Mouse (Mus musculus) megakaryocyte, embryonic 14.5 days (primary cell): Measurements from ENCODE around the gene Uqcr10. TPM values are rescaled to one million over a fixed set of nuclear protein-coding genes. Genes with fewer than 3 reads are reported as not detected.

Experiments
- H3K27me3 ChIP-seq: replicated peaks from 2 replicates; pipeline ENCODE3; 2012; ENCODE audit warnings: inconsistent platforms
- H3K36me3 ChIP-seq: replicated peaks from 2 replicates; pipeline ENCODE3; 2012; ENCODE audit warnings: low read length, inconsistent platforms, mixed read lengths
- H3K4me1 ChIP-seq: 2 replicates; pipeline ENCODE4 v1.6.1; 2012; ENCODE audit warnings: inconsistent platforms
- H3K4me3 ChIP-seq: replicated peaks from 2 replicates; pipeline ENCODE3; 2012; ENCODE audit warnings: moderate library complexity, mild to moderate bottlenecking, inconsistent platforms
- H3K9me3 ChIP-seq: 2 replicates; pipeline ENCODE4 v1.6.1; 2012; ENCODE audit warnings: inconsistent platforms
- FLI1 ChIP-seq: IDR thresholded peaks from 2 replicates; pipeline ENCODE4 v1.6.1; 2012; ENCODE audit warnings: low read length, inconsistent platforms, mixed read lengths
- GATA1 ChIP-seq: IDR thresholded peaks from 3 replicates; pipeline ENCODE4 v1.6.1; 2012; ENCODE audit warnings: mixed read lengths, low read length, inconsistent platforms, borderline replicate concordance
- polyA plus RNA-seq: library from polyadenylated mRNA; stranded (reverse); fragments of >175 nt; gene quantifications from 2 replicates; pipeline ENCODE4 v1.2.3, GENCODE M21; 2012; ENCODE audit warnings: low replicate concordance; ENCODE audit not compliant: insufficient read depth

The Uqcr10 gene
- 26.4 and 27.4 TPM in 2 replicates for polyA plus RNA-seq

DNA sequence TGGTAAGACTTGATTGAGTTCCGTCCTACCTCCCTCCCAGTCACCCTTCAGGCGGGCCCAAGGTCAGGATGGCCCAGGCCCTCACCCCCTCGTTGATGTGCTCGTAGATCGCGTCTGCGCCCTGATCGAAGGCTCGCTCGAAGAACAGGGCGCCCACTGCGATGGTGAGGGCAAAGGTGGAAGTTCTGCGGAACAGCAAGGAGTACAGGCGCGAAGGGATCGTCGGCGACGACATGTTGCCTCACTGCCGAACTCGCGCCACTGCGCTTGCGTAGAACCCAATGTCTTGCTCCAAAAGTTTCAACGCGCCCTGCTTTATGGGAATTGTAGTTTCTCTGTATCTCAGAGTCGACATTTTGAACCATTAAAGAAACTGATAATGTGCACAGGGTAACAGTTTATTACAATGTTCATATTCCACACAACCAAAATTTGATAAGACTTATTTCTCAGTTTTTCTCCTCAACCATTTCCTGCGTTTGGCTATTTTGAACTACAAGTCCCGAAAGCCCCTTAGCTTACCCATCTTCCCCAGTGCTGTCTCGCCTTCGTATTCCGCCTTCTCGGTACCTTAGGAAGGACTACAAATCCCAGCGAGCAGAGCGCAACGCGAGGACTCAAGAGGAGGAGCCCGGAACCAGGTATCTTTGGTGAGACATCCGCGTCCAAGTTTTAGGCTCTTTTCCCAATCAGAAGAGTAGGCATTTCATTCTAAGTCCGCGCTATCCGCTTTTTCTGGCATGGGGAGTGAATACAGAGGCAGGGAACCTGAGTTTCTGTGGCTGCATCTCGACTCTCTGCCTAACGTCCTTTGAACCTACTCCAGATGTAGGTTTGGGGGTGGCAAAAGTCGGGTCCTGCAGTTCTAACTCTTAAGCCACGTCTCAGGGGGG lies at the start of gene Uqcr10, which contains the start of gene Zmat5:
Gene Uqcr10 (minus strand): TSS at position 271 of the 893 bp plus-strand sequence.
Gene Zmat5 (plus strand): TSS at position 607 of the 893 bp plus-strand sequence.
- no peaks in the 10 kb centered on the region for H3K27me3 ChIP-seq
- no peaks in the 10 kb centered on the region for H3K9me3 ChIP-seq
- H3K4me1 ChIP-seq, result peaks cover 20% of the 10 kb centered on the region
- peak within 1 kb of the TSS; percentile 99 for H3K4me3 ChIP-seq
- peaks cover 20% of the 10 kb centered on the region for H3K36me3 ChIP-seq
- TF ChIP-seq GATA1, result no peak
- TF ChIP-seq FLI1, result no peak

DNA sequence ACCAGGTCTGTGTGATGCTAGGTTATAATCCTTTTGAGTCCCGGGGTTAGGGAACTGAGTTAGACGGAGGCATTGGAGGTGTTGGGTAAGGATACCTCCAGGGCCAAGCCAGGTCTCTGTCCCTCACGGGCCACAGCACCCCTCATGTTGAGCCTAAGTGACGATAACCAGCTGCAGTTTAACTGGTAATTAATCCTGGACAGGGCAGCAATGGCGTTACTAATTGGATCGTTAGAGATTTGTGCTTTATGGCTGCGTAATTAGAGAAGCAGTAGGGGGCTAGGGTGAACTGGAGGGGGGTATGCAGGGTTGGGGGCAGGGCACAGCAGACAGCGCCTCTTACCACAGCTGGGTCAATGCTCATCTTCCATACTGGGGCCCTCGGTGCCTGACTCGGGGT lies 48.7 kb upstream of the Uqcr10 start:
- Histone ChIP-seq H3K4me3 (no peak overlapping the region), H3K27me3 (peaks cover 85% of the 10 kb centered on the region), H3K36me3 (no peaks in the 10 kb centered on the region), H3K9me3 (peaks cover 19% of the 10 kb centered on the region), H3K4me1 (peaks cover 3% of the 10 kb centered on the region; the same call in 1 of the 2 replicates)
- TF ChIP-seq FLI1, result no peak
- no peak for TF ChIP-seq GATA1

DNA sequence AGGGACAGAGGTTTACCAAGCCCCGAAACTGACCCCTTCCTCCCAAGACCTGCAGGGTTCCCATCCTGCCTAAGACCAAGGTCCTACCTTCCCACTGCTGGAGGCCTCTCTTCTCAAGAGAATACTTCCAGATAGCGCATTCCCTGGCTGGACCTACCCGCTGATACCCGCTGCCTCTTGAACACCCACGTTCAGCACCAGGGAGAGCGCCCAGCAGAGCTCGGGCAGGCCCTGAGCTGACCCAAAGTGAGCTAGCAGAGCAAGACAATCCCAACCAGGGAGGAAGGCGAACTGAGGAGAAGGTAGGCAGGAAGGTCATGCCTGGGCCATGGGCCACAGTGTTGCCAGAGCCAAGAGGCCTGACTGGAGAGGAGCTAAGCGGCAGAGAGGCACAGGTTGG lies 46.1 kb upstream of the Uqcr10 start:
- Histone ChIP-seq H3K36me3 (no peaks in the 10 kb centered on the region), H3K4me1 (peaks cover 11% of the 10 kb centered on the region)

DNA sequence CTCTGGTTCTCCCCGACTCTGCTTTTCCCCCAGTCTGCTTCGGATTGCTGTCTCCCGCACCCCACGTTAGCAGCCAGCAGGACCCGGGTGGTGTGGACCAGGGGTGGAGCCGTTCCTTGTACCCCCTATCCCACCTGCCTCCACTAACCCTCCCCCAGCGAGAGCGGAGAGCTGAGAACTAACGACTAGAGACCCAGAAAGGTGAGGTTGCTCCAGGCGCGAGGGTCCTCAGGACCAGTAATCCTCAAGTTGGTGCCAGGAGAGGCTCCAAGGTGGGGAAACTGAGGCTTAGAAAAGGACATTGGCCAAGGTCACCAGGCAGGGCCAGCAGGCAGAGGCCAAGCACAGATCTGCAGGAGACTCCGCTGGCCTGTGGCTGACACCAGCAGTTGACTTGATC lies 43.1 kb upstream of the Uqcr10 start:
- Histone ChIP-seq H3K9me3 (peaks cover 3% of the 10 kb centered on the region; the same call in 1 of the 2 replicates), H3K4me3 (peak overlapping the region; percentile 28), H3K27me3 (peaks cover 96% of the 10 kb centered on the region), H3K4me1 (peaks cover 11% of the 10 kb centered on the region), H3K36me3 (no peaks in the 10 kb centered on the region)
- TF ChIP-seq GATA1 (no peak), FLI1 (no peak)

More for the DNA sequence above, 46.1 kb upstream of the Uqcr10 start:
- no peak for TF ChIP-seq FLI1
- Histone ChIP-seq H3K9me3 (peaks cover 19% of the 10 kb centered on the region), H3K4me3 (no peak overlapping the region), H3K27me3 (peaks cover 90% of the 10 kb centered on the region)

DNA sequence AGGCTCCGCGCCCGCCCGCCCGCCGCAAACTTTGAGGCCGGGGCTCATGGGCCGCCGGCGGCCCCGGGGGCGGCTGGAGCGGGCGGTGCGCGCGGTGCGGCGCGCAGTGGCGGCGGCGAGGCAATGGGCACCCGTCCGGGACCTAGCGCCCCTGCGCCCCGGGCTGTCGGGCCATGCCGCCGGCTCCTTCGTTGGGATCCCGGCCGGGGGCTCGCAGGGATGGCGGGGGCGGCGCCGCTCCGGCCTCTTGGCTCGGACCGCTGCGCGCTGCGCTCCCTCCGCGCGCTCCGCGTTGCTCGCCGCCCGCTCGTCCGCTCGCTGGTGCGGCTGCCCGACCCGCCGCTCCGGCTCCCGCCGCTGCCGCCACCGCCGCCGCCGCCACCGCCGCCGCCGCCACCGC lies 42.6 kb upstream of the Uqcr10 start, which contains the start of gene Cabp7:
Gene Cabp7 (minus strand): TSS at position 46 of the 400 bp plus-strand sequence.
- peaks cover 11% of the 10 kb centered on the region for H3K4me1 ChIP-seq
- peaks cover 96% of the 10 kb centered on the region for H3K27me3 ChIP-seq
- no peak for TF ChIP-seq FLI1
- TF ChIP-seq GATA1, result no peak
- peaks cover 3% of the 10 kb centered on the region; the same call in 1 of the 2 replicates for H3K9me3 ChIP-seq
- peak within 1 kb of the TSS; percentile 62 for H3K4me3 ChIP-seq
- H3K36me3 ChIP-seq, result no peaks in the 10 kb centered on the region

DNA sequence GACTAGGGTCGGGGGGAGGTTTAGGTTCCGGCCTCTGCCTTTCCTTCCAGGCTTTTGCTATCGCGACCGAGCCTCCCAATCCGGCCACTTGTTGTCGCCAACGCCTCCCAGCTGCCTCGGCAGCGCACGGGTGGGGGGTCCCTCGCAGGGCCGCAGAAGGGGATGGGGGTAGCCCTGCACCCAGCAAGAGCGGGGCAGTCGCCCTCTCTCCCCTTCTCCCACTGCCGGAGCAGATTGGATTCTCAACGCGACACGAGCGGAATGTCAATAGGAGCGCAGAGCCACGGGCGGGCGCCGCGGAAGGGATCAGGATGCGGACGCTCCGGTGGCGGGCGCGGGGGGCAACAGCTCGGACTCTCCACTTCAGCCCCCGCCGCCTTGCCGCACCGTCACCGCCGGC lies 41.8 kb upstream of the Uqcr10 start:
- TF ChIP-seq FLI1 (no peak), GATA1 (no peak)
- H3K27me3 ChIP-seq, result peaks cover 98% of the 10 kb centered on the region
- no peaks in the 10 kb centered on the region for H3K36me3 ChIP-seq
- peaks cover 11% of the 10 kb centered on the region for H3K4me1 ChIP-seq
- peaks cover 3% of the 10 kb centered on the region; the same call in 1 of the 2 replicates for H3K9me3 ChIP-seq
- H3K4me3 ChIP-seq, result no peak overlapping the region

DNA sequence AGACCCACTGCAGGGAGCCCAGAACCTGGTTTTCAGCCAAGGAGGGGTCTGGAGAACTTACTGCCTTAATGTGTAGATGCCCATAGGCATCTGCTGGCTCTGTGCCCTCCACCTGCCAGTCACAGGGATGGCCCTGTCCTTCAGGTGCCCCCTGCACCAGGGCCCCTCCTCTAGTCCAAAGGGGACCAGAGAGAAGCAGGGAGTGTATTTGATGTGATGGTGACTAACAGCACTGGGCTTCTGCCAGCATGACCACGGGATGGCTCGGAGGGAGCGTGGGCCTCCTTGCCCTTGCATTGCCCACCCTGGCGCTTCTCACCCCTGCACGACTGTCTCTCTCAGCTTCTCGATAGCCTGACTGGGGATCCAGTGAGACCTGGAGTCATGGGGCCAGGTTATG lies 40.5 kb upstream of the Uqcr10 start:
- Histone ChIP-seq H3K9me3 (peaks cover 3% of the 10 kb centered on the region; the same call in 1 of the 2 replicates), H3K36me3 (no peaks in the 10 kb centered on the region), H3K4me1 (peaks cover 19% of the 10 kb centered on the region), H3K27me3 (peaks cover 98% of the 10 kb centered on the region), H3K4me3 (no peak overlapping the region)
- TF ChIP-seq FLI1, result no peak
- TF ChIP-seq GATA1, result no peak

DNA sequence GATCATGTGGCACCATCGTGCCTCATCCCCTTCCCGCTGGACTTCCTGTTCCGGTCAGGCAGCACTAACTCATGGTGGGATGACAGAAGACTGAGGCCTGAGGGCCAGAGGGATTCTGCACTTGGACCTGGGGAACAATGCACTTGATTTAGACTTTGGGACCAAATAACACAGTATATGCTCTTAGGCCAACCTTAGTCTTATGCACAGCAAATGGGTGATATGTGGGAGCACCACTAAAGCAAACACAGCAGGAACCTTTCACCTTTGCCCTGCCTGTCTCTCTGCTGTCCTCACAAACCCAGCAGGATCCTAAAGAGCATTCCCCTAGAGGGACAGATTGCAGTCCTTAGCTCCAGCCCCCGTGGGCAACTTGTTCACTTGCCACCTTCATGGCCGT lies 36.6 kb upstream of the Uqcr10 start:
- H3K27me3 ChIP-seq, result peaks cover 74% of the 10 kb centered on the region
- peaks cover 8% of the 10 kb centered on the region for H3K4me1 ChIP-seq
- no peak overlapping the region for H3K4me3 ChIP-seq
- TF ChIP-seq FLI1 (no peak), GATA1 (no peak)
- peaks cover 24% of the 10 kb centered on the region for H3K36me3 ChIP-seq
- H3K9me3 ChIP-seq, result no peaks in the 10 kb centered on the region

DNA sequence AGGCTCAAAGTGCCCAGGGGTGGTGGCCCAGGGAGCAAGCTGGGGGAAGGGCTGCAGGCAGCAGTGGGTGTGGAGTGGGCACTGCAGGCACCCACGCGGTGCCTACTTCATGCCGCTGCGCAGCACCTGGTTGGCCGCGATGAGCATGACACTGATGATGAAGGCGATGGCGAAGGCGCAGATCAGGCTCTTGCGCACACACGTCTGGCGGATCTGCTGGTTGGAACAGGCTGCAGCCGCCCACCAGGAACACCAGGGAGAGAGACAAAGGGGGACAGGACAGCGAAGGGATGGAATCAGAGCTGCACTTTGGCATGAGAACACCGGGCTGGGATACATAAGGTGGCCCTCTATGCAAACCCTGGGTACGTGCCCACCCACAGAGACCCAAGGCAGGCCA lies 34.6 kb upstream of the Uqcr10 start:
- Histone ChIP-seq H3K36me3 (peaks cover 38% of the 10 kb centered on the region), H3K4me3 (no peak overlapping the region), H3K27me3 (peaks cover 57% of the 10 kb centered on the region), H3K4me1 (peaks cover 20% of the 10 kb centered on the region), H3K9me3 (no peaks in the 10 kb centered on the region)
- TF ChIP-seq FLI1 (no peak), GATA1 (no peak)

DNA sequence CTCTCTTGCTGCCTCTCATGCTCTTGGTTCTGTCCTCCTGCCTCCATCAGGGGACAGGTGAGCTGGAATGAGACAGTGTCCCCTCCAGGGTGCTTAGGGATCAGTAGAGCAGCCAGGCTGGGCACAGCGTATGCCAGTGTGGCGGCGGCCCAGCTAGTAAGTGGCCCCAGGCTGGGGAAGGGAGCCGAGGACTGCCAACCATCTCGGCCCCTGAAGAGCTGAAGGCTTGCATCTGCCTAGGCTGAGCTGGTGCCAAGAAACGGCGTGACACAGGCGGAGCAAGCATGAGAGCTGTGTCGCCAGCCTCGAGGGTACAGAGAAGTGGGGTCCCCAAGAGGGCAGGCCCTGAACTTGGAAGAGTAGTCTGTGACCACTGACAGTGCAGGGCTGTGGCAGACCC lies 33.5 kb upstream of the Uqcr10 start:
- H3K27me3 ChIP-seq, result peaks cover 47% of the 10 kb centered on the region
- peaks cover 20% of the 10 kb centered on the region for H3K4me1 ChIP-seq
- H3K9me3 ChIP-seq, result no peaks in the 10 kb centered on the region
- TF ChIP-seq FLI1, result no peak
- no peak for TF ChIP-seq GATA1
- H3K36me3 ChIP-seq, result peaks cover 41% of the 10 kb centered on the region
- H3K4me3 ChIP-seq, result no peak overlapping the region
